Mouse (Mus musculus): ENCODE results near the gene Basp1. TPM values are rescaled to one million over a fixed set of nuclear protein-coding genes. Genes with fewer than 3 reads are reported as not detected.
A peak's percentile ranks its signal among the peaks of the same experiment; 100 is the strongest.
"Not testable (repeated sequence)": the region's sequence is repeated elsewhere in the genome, so short reads cannot be mapped to it uniquely, and the experiment has no call there.

Gene Basp1
- polyA plus RNA-seq (2012; rRNA removed) = 2.7 and 3.8 TPM in 2 replicates
- 1.6 and 1.7 TPM in 2 replicates for polyA plus RNA-seq (2014; fragmentation: Nextera tagmentation; extraction: Ambion mirVana)

DNA sequence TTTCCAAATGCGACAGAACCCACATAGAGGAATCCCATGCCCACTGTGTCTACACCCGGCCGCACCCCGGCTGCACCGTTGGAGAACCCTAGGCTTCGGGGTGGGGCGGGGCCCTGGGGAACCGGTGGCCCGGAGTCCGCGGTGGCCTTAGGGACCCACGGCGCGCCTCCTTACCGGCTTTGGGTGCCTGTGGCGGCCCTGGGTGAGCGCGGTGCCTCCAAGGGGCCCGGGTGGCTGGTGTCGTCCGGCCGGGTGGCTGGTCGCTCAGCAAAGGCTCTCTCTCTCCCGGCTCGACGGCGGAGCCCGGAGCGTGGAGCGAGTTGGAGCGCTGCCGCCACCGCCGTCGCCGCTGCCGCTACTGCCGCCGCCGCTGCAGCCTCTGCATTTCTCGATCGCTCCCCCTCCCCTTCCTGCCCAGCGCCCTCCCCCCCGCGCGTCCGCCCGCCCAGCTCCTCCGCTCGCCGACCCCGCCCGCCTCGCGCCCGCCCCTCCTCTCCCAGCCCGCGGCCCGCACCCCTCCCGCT, at the start of gene Basp1:
Gene Basp1, minus strand, starts transcription at position 387 of the 524 bp plus-strand sequence.
- H3K36me3 ChIP-seq (replicated peaks; ENCODE audit: control insufficient read depth, insufficient read depth, low read depth) = no peaks in the 10 kb centered on the region
- no peak within 1 kb of the TSS for H3K27ac ChIP-seq
- peak within 1 kb of the TSS; percentile 56 for H3K4me2 ChIP-seq (ENCODE audit: low read depth)
- no peak within 1 kb of the TSS for H3K9ac ChIP-seq (replicated peaks)
- ATAC-seq (ENCODE audit: insufficient read depth) = peak; percentile 41; the same call in 1 of the 2 replicates
- H3K4me3 ChIP-seq (ENCODE audit: insufficient read depth in 1 of 2, low read depth in 2 of 2, low read length in 2 of 2) = peak within 1 kb of the TSS; percentile 37 to 63
- DNase-seq (ENCODE audit: low read depth in 3 of 3, low spot score in 3 of 3) = no peak
- 0% methylated on average over 15 of the region's 60 CpGs for WGBS (ENCODE audit: insufficient replicate concordance)
- no peaks in the 10 kb centered on the region for H3K4me1 ChIP-seq (replicated peaks; ENCODE audit: control insufficient read depth in 2 of 2, insufficient read depth in 2 of 2, low read length in 1 of 2)
- H3K9me3 ChIP-seq (ENCODE audit: control insufficient read depth, low read length) = no peaks in the 10 kb centered on the region
- TF ChIP-seq CTCF (IDR thresholded peaks at IDR 0.05; ENCODE audit: low read depth) = no peak
- TF ChIP-seq EP300 (IDR thresholded peaks at IDR 0.05; ENCODE audit: low read depth) = no peak
- peaks cover 34% of the 10 kb centered on the region for H3K27me3 ChIP-seq (ENCODE audit: control insufficient read depth, insufficient read depth, low read length)

DNA sequence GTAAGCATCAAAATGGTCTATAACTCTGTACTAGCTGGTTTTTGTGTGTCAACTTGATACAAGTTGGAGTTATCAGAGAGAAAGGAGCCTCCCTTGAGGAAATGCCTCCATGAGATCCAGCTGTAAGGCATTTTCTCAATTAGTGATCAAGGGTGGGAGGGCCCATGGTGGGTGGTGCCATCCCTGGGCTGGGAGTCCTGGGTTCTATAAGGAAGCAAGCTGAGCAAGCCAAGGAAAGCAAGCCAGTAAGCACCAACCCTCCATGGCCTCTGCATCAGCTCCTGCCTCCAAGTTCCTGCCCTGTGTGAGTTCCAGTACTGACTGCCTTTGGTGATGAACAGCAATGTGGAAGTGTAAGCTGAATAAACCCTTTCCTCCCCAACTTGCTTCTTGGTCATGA, 49.5 kb upstream of the Basp1 start:
- not testable (repeated sequence) for ATAC-seq (ENCODE audit: insufficient read depth); H3K4me3 ChIP-seq (ENCODE audit: insufficient read depth in 1 of 2, low read depth in 2 of 2, low read length in 2 of 2); H3K36me3 ChIP-seq (replicated peaks; ENCODE audit: control insufficient read depth, insufficient read depth, low read depth); H3K27me3 ChIP-seq (ENCODE audit: control insufficient read depth, insufficient read depth, low read length); H3K9me3 ChIP-seq (ENCODE audit: control insufficient read depth, low read length); DNase-seq (ENCODE audit: low read depth in 3 of 3, low spot score in 3 of 3); H3K4me2 ChIP-seq (ENCODE audit: low read depth); H3K27ac ChIP-seq; H3K4me1 ChIP-seq (replicated peaks; ENCODE audit: control insufficient read depth in 2 of 2, insufficient read depth in 2 of 2, low read length in 1 of 2); H3K9ac ChIP-seq (replicated peaks)

DNA sequence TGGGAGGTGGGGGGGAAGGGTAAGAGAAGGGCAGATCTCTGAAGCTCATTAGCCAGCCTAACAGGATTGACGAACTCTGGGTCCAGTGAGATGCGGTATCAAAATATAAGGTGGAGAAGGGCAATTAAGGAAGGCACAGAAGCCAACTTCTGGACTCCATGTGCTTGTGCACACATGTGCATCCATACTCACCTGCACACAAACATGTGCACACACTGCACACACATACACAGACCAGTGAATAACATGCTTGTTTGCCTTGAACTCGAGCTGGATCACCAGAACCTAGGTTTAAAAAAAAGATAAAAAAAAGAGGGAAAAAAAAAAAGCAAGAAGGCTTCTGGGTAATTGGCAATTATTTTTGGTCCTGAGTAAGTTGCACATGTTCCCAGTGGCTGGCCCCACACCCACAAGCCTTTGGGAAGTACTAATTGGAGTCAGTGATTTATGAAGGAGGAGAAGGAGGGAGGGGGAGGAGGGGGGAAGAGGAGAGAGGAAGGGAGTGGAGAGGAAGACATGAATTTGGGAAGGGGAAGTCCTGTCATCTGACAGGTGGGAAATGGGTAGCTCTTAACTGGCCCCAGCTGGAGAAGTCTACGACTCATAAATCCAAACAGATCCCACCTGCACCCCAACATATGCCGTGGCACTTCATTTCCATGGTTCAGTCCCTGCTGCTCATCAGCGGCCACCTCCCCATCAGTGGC, 48.6 kb upstream of the Basp1 start:
- H3K9ac ChIP-seq (replicated peaks) = no peak overlapping the region
- H3K9me3 ChIP-seq (ENCODE audit: control insufficient read depth, low read length) = no peaks in the 10 kb centered on the region
- no peak overlapping the region for H3K4me2 ChIP-seq (ENCODE audit: low read depth)
- H3K27me3 ChIP-seq (ENCODE audit: control insufficient read depth, insufficient read depth, low read length) = no peaks in the 10 kb centered on the region
- no peak overlapping the region for H3K4me3 ChIP-seq (ENCODE audit: insufficient read depth in 1 of 2, low read depth in 2 of 2, low read length in 2 of 2)
- DNase-seq (ENCODE audit: low read depth in 3 of 3, low spot score in 3 of 3) = no peak
- H3K27ac ChIP-seq = no peak overlapping the region
- no peak for TF ChIP-seq EP300 (IDR thresholded peaks at IDR 0.05; ENCODE audit: low read depth)
- TF ChIP-seq CTCF (IDR thresholded peaks at IDR 0.05; ENCODE audit: low read depth) = no peak
- 53% methylated on average over 6 of the region's 6 CpGs for WGBS (ENCODE audit: insufficient replicate concordance)
- no peaks in the 10 kb centered on the region for H3K36me3 ChIP-seq (replicated peaks; ENCODE audit: control insufficient read depth, insufficient read depth, low read depth)
- no peak for ATAC-seq (ENCODE audit: insufficient read depth)
- H3K4me1 ChIP-seq (replicated peaks; ENCODE audit: control insufficient read depth in 2 of 2, insufficient read depth in 2 of 2, low read length in 1 of 2) = no peaks in the 10 kb centered on the region

DNA sequence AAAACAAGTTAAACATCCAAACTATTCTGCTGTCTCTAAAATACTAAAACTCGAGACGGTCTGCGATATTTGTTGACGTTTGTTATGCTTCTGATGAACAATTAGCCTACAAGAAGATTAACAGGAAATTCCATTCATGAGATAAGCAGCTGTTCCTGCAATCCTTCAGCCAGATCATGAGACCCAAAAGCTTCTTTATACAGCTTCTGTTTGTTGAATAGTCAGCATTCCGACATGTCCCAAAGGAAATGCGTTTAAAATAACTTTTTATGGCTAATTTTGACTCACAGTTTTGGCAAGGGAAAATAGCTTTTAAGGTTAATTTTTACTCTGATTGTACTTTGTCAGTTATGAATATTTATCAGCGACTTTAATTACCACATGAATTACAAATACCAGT, 46.3 kb upstream of the Basp1 start:
- Histone ChIP-seq H3K4me2 (ENCODE audit: low read depth) (no peak overlapping the region), H3K4me1 (replicated peaks; ENCODE audit: control insufficient read depth in 2 of 2, insufficient read depth in 2 of 2, low read length in 1 of 2) (peaks cover 0 to 2% of the 10 kb centered on the region in 2 experiments; a peak in 2 of 4 replicates), H3K9me3 (ENCODE audit: control insufficient read depth, low read length) (no peaks in the 10 kb centered on the region), H3K27me3 (ENCODE audit: control insufficient read depth, insufficient read depth, low read length) (no peaks in the 10 kb centered on the region), H3K4me3 (ENCODE audit: insufficient read depth in 1 of 2, low read depth in 2 of 2, low read length in 2 of 2) (no peak overlapping the region), H3K36me3 (replicated peaks; ENCODE audit: control insufficient read depth, insufficient read depth, low read depth) (no peaks in the 10 kb centered on the region), H3K9ac (replicated peaks) (no peak overlapping the region), H3K27ac (no peak overlapping the region)
- DNase-seq (ENCODE audit: low read depth in 3 of 3, low spot score in 3 of 3) (no peak), ATAC-seq (ENCODE audit: insufficient read depth) (no peak)
- no peak for TF ChIP-seq CTCF (IDR thresholded peaks at IDR 0.05; ENCODE audit: low read depth)
- TF ChIP-seq EP300 (IDR thresholded peaks at IDR 0.05; ENCODE audit: low read depth) = no peak
- WGBS (ENCODE audit: insufficient replicate concordance) = 29% methylated on average over 7 of the region's 7 CpGs

DNA sequence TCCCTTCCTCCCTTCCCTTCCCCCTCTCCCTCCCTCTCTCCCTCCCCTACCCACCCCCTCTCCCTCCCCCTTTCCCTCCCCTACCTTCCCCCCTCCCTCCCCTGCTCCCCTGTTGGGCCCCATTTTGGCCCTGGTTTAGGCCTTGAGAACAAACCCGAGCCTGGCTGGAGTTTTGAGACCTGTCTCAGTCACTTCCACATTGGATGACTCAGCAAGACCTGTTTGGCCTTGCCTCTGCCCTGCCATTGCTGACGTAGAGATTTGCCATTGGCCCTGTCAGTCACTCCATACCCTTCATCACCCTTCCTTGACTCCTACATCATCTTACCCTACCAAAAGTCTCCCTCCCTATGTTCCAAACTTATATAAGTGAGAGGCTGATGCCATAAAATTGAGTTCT, 43.9 kb upstream of the Basp1 start:
- WGBS (ENCODE audit: insufficient replicate concordance) = 45% methylated on average over 2 of the region's 2 CpGs
- no peak for DNase-seq (ENCODE audit: low read depth in 3 of 3, low spot score in 3 of 3)

More for the DNA sequence above, 43.9 kb upstream of the Basp1 start:
- no peak for ATAC-seq (ENCODE audit: insufficient read depth)
- no peak overlapping the region for H3K4me2 ChIP-seq (ENCODE audit: low read depth)
- H3K27me3 ChIP-seq (ENCODE audit: control insufficient read depth, insufficient read depth, low read length) = no peaks in the 10 kb centered on the region
- H3K36me3 ChIP-seq (replicated peaks; ENCODE audit: control insufficient read depth, insufficient read depth, low read depth) = no peaks in the 10 kb centered on the region
- no peak overlapping the region for H3K9ac ChIP-seq (replicated peaks)
- H3K4me1 ChIP-seq (replicated peaks; ENCODE audit: control insufficient read depth in 2 of 2, insufficient read depth in 2 of 2, low read length in 1 of 2) = peaks cover 0 to 2% of the 10 kb centered on the region in 2 experiments; a peak in 2 of 4 replicates
- no peaks in the 10 kb centered on the region for H3K9me3 ChIP-seq (ENCODE audit: control insufficient read depth, low read length)
- no peak overlapping the region for H3K4me3 ChIP-seq (ENCODE audit: insufficient read depth in 1 of 2, low read depth in 2 of 2, low read length in 2 of 2)
- TF ChIP-seq EP300 (IDR thresholded peaks at IDR 0.05; ENCODE audit: low read depth) (no peak), CTCF (IDR thresholded peaks at IDR 0.05; ENCODE audit: low read depth) (no peak)
- H3K27ac ChIP-seq = no peak overlapping the region

All from liver, embryonic 14.5 days (tissue).